Mouse (Mus musculus): ENCODE measurements around the gene Asic1.
"Not testable (repeated sequence)": the region's sequence is repeated elsewhere in the genome, so short reads cannot be mapped to it uniquely, and the experiment has no call there.

Asic1 gene

GRCm38 (mm10) chr15:99719865-99720264 is 49.7 kb downstream of the Asic1 start:
- DNase-seq (ENCODE audit: low spot score), result no peak

GRCm38 (mm10) chr15:99721921-99722743 is 52.0 kb downstream of the Asic1 start:
- no peak for DNase-seq (ENCODE audit: low spot score)

- no peak for DNase-seq (ENCODE audit: low spot score)
These were observed 52.9 kb downstream of the Asic1 start for GRCm38 (mm10) chr15:99723120-99723514.

- no peak for DNase-seq (ENCODE audit: low spot score)
These were observed 53.5 kb downstream of the Asic1 start for GRCm38 (mm10) chr15:99723515-99724291.

- DNase-seq (ENCODE audit: low spot score), result peak; percentile 88
These were observed 54.3 kb downstream of the Asic1 start for GRCm38 (mm10) chr15:99724292-99725021.

GRCm38 (mm10) chr15:99725341-99726155 is 55.4 kb downstream of the Asic1 start, which contains the start of gene Cox14:
Cox14 (plus strand) TSS chr15:99725618.
- DNase-seq (ENCODE audit: low spot score), result peak; percentile 99

- DNase-seq (ENCODE audit: low spot score), result no peak
These were observed 56.4 kb downstream of the Asic1 start for GRCm38 (mm10) chr15:99726549-99726948.

GRCm38 (mm10) chr15:99727039-99727438 is 56.9 kb downstream of the Asic1 start:
- not testable (repeated sequence) for DNase-seq (ENCODE audit: low spot score)

- DNase-seq (ENCODE audit: low spot score), result no peak
These were observed 57.4 kb downstream of the Asic1 start for GRCm38 (mm10) chr15:99727525-99727924.

- no peak for DNase-seq (ENCODE audit: low spot score)
These were observed 58.0 kb downstream of the Asic1 start for GRCm38 (mm10) chr15:99728211-99728610.

- no peak for DNase-seq (ENCODE audit: low spot score)
These were observed 59.1 kb downstream of the Asic1 start for GRCm38 (mm10) chr15:99729056-99729783.

GRCm38 (mm10) chr15:99731167-99731566 is 61.0 kb downstream of the Asic1 start:
- no peak for DNase-seq (ENCODE audit: low spot score)

- DNase-seq (ENCODE audit: low spot score), result no peak
These were observed 61.5 kb downstream of the Asic1 start for GRCm38 (mm10) chr15:99731678-99732077.

- DNase-seq (ENCODE audit: low spot score), result no peak
These were observed 63.0 kb downstream of the Asic1 start for GRCm38 (mm10) chr15:99733186-99733585.

GRCm38 (mm10) chr15:99735631-99736030 is 65.5 kb downstream of the Asic1 start:
- no peak for DNase-seq (ENCODE audit: low spot score)

GRCm38 (mm10) chr15:99736675-99737074 is 66.5 kb downstream of the Asic1 start:
- no peak for DNase-seq (ENCODE audit: low spot score)

- DNase-seq (ENCODE audit: low spot score), result no peak
These were observed 70.1 kb downstream of the Asic1 start for GRCm38 (mm10) chr15:99740229-99740628.

Measured in retina, embryonic 14.5 days (tissue).